Mouse (Mus musculus) liver, adult 2 months (tissue): ENCODE measurements around the gene Gm20388.

Experiments used
- CTCF ChIP-seq: fragments of 200-500 bp; IDR thresholded peaks from 2 replicates; pipeline ENCODE4 v1.5.1; 2011; ENCODE audit warnings: low read depth, low read length, control low read depth
- POLR2A ChIP-seq: fragments of 200-500 bp; IDR thresholded peaks from 2 replicates; pipeline ENCODE4 v1.6.1; 2011; ENCODE audit warnings: low read length, control low read depth; ENCODE audit not compliant: insufficient read depth; ENCODE audit errors: extremely low read depth

DNA sequence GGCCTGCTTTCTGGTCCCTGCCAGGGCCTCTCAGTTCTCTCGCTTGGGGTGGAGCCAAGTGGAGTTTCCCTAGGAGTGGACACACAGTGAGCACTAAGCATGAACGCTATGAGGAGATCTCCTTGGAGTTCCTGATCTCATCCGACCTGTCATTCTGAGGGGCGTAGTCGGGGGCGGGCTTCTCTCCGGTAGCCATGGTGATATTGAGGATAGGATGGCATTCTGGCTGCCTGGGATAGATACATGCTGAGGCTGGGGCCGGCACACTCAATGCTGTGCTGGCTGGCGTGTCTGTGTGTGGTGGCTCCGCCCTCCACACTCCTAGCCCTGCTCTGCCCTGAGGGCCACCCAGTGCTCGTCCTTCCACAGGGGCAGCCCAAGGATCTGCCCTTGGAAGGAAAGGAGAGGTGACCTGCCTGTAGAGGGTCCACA is 2942.7 kb downstream of the Gm20388 start:
- no peak for TF ChIP-seq CTCF
- no peak for TF ChIP-seq POLR2A
